Mouse (Mus musculus): ENCODE results near the gene Bhmt2. TPM values are rescaled to one million over a fixed set of nuclear protein-coding genes. Genes with fewer than 3 reads are reported as not detected.

The Bhmt2 gene
- polyA plus RNA-seq, 1 experiment from 2014 or later: 50.2 TPM

DNA sequence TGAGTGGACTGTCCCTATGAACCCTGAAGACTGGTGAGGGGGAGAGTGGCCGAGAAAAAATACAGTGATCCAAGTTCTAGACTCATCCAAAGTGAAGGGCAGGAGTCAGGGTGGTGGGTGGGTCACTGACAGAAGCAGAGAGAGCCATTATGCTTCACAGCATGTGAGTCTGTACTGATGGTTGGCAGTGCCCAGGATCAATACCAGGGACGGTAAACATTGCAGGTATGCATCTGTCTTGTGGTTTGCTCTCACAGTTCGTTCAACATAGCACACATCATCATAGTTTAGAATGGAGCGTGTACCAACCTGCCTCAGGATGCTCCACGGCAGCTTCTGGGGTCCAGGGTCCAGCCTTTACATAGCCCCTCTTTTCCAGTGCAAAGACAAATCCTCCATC lies 41.2 kb downstream of the Bhmt2 start:
- Histone ChIP-seq H3K4me1 (ENCODE audit: control insufficient read depth, low read depth, low read length) (no peaks in the 10 kb centered on the region), H3K36me3 (ENCODE audit: control insufficient read depth, insufficient read depth) (no peaks in the 10 kb centered on the region), H3K27ac (ENCODE audit: low read length) (no peak overlapping the region), H3K9me3 (replicated peaks; ENCODE audit: control insufficient read depth, low read length) (no peaks in the 10 kb centered on the region), H3K27me3 (ENCODE audit: control insufficient read depth, insufficient read depth, low read depth, low read length) (no peaks in the 10 kb centered on the region), H3K4me3 (ENCODE audit: low read depth, low read length) (no peak overlapping the region), H3K4me2 (ENCODE audit: low read depth, low read length) (no peak overlapping the region), H3K9ac (ENCODE audit: low read depth, low read length) (no peak overlapping the region)
- no peak for ATAC-seq (ENCODE audit: low read depth)
- WGBS (ENCODE audit: insufficient replicate concordance): 46% methylated on average over 5 of the region's 5 CpGs

DNA sequence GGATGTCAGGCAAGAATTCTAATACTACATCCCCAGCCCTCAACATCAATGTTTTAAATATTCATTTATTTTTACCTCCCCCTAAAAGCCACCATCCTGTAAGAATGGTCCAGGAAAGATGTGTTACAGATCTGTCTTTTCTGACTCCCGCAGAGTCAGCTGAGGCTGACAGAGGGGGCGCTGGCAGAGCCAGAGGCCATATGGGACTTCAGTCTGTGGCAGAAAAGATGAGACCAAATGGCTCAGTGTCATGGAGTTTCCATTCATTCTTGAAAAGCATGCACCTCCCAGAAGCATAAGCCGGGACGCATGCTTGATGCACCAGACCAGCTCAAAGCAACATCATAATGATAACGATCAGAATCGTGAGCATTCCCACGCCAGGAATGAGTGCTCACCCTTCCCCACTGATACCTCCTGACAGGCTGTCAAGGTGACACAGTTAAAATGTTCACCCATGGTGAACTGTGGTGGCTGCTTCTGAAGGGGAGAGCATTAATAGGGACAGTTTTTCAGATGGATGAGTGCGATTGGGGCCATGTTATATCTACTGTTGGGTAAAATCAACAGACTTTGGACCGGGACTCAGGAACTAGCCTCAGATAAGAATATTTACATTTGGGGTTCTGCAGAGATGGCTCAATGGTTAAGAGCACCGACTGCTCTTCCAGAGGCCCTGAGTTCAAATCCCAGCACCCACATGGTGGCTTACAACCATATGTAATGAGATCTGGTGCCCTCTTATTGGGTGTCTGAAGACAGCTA lies 43.0 kb downstream of the Bhmt2 start:
- no peaks in the 10 kb centered on the region for H3K36me3 ChIP-seq (ENCODE audit: control insufficient read depth, insufficient read depth)
- no peaks in the 10 kb centered on the region for H3K27me3 ChIP-seq (ENCODE audit: control insufficient read depth, insufficient read depth, low read depth, low read length)
- H3K9me3 ChIP-seq (replicated peaks; ENCODE audit: control insufficient read depth, low read length): no peaks in the 10 kb centered on the region
- H3K9ac ChIP-seq (ENCODE audit: low read depth, low read length): no peak overlapping the region
- no peak for ATAC-seq (ENCODE audit: low read depth)
- no peak overlapping the region for H3K27ac ChIP-seq (ENCODE audit: low read length)
- no peaks in the 10 kb centered on the region for H3K4me1 ChIP-seq (ENCODE audit: control insufficient read depth, low read depth, low read length)
- 58% methylated on average over 10 of the region's 10 CpGs for WGBS (ENCODE audit: insufficient replicate concordance)
- no peak overlapping the region for H3K4me3 ChIP-seq (ENCODE audit: low read depth, low read length)
- no peak overlapping the region for H3K4me2 ChIP-seq (ENCODE audit: low read depth, low read length)

DNA sequence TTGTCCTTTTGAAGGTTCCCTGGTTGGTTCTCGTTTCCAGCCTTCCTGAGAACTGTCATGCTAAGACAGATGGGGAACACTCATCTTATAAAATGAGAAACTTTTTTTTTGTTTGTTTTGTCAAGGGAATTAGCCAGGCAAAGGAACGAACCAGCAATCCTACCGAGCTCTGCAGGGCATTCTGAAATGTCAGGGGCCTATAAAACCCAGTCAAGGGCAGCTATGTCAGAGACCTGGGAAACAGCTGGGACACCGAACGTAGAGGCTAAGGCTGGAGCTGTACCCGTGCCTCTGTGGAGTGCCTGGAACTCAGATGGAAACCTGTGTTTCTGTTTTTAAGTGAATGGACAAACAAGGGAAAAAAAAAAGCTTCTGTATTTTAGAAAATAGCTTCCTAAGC lies 45.2 kb downstream of the Bhmt2 start:
- Histone ChIP-seq H3K4me3 (ENCODE audit: low read depth, low read length) (no peak overlapping the region), H3K4me2 (ENCODE audit: low read depth, low read length) (no peak overlapping the region), H3K4me1 (ENCODE audit: control insufficient read depth, low read depth, low read length) (no peaks in the 10 kb centered on the region), H3K27me3 (ENCODE audit: control insufficient read depth, insufficient read depth, low read depth, low read length) (no peaks in the 10 kb centered on the region), H3K9me3 (replicated peaks; ENCODE audit: control insufficient read depth, low read length) (no peaks in the 10 kb centered on the region), H3K9ac (ENCODE audit: low read depth, low read length) (no peak overlapping the region), H3K27ac (ENCODE audit: low read length) (no peak overlapping the region), H3K36me3 (ENCODE audit: control insufficient read depth, insufficient read depth) (no peaks in the 10 kb centered on the region)
- no peak for ATAC-seq (ENCODE audit: low read depth)
- 42% methylated on average over 6 of the region's 6 CpGs for WGBS (ENCODE audit: insufficient replicate concordance)

DNA sequence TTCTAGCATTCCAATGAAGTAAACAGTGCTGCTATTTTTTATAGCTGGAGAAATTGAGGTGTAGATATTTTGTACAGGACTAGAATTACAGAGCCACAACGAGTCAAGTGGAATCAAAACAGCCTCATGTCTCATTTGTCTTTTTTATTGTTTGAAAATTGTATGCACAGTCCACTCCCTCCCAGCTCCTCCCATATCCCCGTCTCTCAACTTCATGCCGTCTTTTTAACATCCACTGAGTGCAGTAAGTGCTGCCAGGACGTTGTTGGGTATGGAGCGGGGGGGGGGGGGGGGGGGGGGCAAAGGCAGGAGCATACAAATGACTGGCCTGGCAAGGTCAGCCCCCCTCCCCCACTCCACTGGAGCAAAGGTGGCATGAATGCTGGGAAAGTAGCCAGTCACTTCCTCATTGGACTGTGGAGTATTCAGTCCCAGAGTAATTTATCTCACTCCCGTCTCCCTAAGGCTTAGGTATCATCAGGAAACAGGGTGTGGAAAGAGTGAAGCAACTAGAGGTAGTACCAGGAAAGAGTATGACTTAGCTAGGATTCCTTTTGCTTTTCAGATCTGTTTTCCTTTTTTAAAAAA lies 59.6 kb downstream of the Bhmt2 start:
- Histone ChIP-seq H3K4me2 (ENCODE audit: low read depth, low read length) (no peak overlapping the region), H3K4me3 (ENCODE audit: low read depth, low read length) (no peak overlapping the region), H3K27ac (ENCODE audit: low read length) (no peak overlapping the region), H3K9me3 (replicated peaks; ENCODE audit: control insufficient read depth, low read length) (no peaks in the 10 kb centered on the region), H3K4me1 (ENCODE audit: control insufficient read depth, low read depth, low read length) (no peaks in the 10 kb centered on the region), H3K27me3 (ENCODE audit: control insufficient read depth, insufficient read depth, low read depth, low read length) (no peaks in the 10 kb centered on the region), H3K36me3 (ENCODE audit: control insufficient read depth, insufficient read depth) (no peaks in the 10 kb centered on the region), H3K9ac (ENCODE audit: low read depth, low read length) (no peak overlapping the region)
- WGBS (ENCODE audit: insufficient replicate concordance): 42% methylated on average over 5 of the region's 6 CpGs
- ATAC-seq (ENCODE audit: low read depth): no peak

- Histone ChIP-seq H3K36me3 (ENCODE audit: control insufficient read depth, insufficient read depth) (no peaks in the 10 kb centered on the region), H3K27ac (ENCODE audit: low read length) (no peak overlapping the region), H3K27me3 (ENCODE audit: control insufficient read depth, insufficient read depth, low read depth, low read length) (no peaks in the 10 kb centered on the region), H3K9ac (ENCODE audit: low read depth, low read length) (no peak overlapping the region), H3K9me3 (replicated peaks; ENCODE audit: control insufficient read depth, low read length) (no peaks in the 10 kb centered on the region), H3K4me1 (ENCODE audit: control insufficient read depth, low read depth, low read length) (no peaks in the 10 kb centered on the region), H3K4me3 (ENCODE audit: low read depth, low read length) (no peak overlapping the region), H3K4me2 (ENCODE audit: low read depth, low read length) (no peak overlapping the region)
- no peak for ATAC-seq (ENCODE audit: low read depth)
- WGBS (ENCODE audit: insufficient replicate concordance): 61% methylated on average over 4 of the region's 4 CpGs
Measured at GRCm38 (mm10) chr13:93613771-93614170, 60.3 kb downstream of the Bhmt2 start.

- 54% methylated on average over 19 of the region's 19 CpGs for WGBS (ENCODE audit: insufficient replicate concordance)
Measured at GRCm38 (mm10) chr13:93612660-93613607, 61.2 kb downstream of the Bhmt2 start.

GRCm38 (mm10) chr13:93608476-93608875 lies 65.6 kb downstream of the Bhmt2 start:
- no peak for ATAC-seq (ENCODE audit: low read depth)
- H3K9me3 ChIP-seq (replicated peaks; ENCODE audit: control insufficient read depth, low read length): no peaks in the 10 kb centered on the region
- no peak overlapping the region for H3K4me3 ChIP-seq (ENCODE audit: low read depth, low read length)
- no peaks in the 10 kb centered on the region for H3K36me3 ChIP-seq (ENCODE audit: control insufficient read depth, insufficient read depth)
- no peaks in the 10 kb centered on the region for H3K27me3 ChIP-seq (ENCODE audit: control insufficient read depth, insufficient read depth, low read depth, low read length)
- 61% methylated on average over 2 of the region's 2 CpGs for WGBS (ENCODE audit: insufficient replicate concordance)
- H3K4me1 ChIP-seq (ENCODE audit: control insufficient read depth, low read depth, low read length): no peaks in the 10 kb centered on the region
- H3K4me2 ChIP-seq (ENCODE audit: low read depth, low read length): no peak overlapping the region
- no peak overlapping the region for H3K27ac ChIP-seq (ENCODE audit: low read length)
- H3K9ac ChIP-seq (ENCODE audit: low read depth, low read length): no peak overlapping the region

More at GRCm38 (mm10) chr13:93612660-93613607, 61.2 kb downstream of the Bhmt2 start:
- ATAC-seq (ENCODE audit: low read depth): no peak
- Histone ChIP-seq H3K4me2 (ENCODE audit: low read depth, low read length) (no peak overlapping the region), H3K9me3 (replicated peaks; ENCODE audit: control insufficient read depth, low read length) (no peaks in the 10 kb centered on the region), H3K9ac (ENCODE audit: low read depth, low read length) (no peak overlapping the region), H3K27ac (ENCODE audit: low read length) (no peak overlapping the region), H3K27me3 (ENCODE audit: control insufficient read depth, insufficient read depth, low read depth, low read length) (no peaks in the 10 kb centered on the region), H3K36me3 (ENCODE audit: control insufficient read depth, insufficient read depth) (no peaks in the 10 kb centered on the region), H3K4me3 (ENCODE audit: low read depth, low read length) (no peak overlapping the region), H3K4me1 (ENCODE audit: control insufficient read depth, low read depth, low read length) (no peaks in the 10 kb centered on the region)

DNA sequence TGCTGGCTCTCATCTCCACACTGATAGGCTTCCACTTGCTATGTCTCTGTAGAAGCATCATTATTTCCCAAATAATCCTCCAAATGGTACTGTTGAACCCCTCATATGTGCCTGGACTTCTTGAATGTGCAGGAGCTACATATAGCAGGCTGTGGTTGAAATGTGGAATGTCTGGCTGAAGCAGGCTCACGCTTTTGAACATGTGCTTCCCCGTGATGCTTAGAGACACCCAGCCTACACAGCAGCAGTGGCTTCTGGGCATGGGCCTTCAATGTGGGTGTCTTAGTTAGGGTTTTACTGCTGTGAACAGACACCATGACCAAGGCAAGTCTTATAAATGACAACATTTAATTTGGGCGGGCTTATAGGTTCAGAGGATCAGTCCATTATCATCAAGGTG lies 66.4 kb downstream of the Bhmt2 start:
- 61% methylated on average over 3 of the region's 3 CpGs for WGBS (ENCODE audit: insufficient replicate concordance)
- no peak overlapping the region for H3K27ac ChIP-seq (ENCODE audit: low read length)
- H3K4me1 ChIP-seq (ENCODE audit: control insufficient read depth, low read depth, low read length): no peaks in the 10 kb centered on the region
- H3K4me2 ChIP-seq (ENCODE audit: low read depth, low read length): no peak overlapping the region
- no peaks in the 10 kb centered on the region for H3K9me3 ChIP-seq (replicated peaks; ENCODE audit: control insufficient read depth, low read length)
- H3K9ac ChIP-seq (ENCODE audit: low read depth, low read length): no peak overlapping the region
- H3K36me3 ChIP-seq (ENCODE audit: control insufficient read depth, insufficient read depth): no peaks in the 10 kb centered on the region
- H3K4me3 ChIP-seq (ENCODE audit: low read depth, low read length): no peak overlapping the region
- no peak for ATAC-seq (ENCODE audit: low read depth)
- H3K27me3 ChIP-seq (ENCODE audit: control insufficient read depth, insufficient read depth, low read depth, low read length): no peaks in the 10 kb centered on the region

Data from liver, embryonic 16.5 days (tissue).